Mouse (Mus musculus): ENCODE results near the gene Sec14l1. TPM values are rescaled to one million over a fixed set of nuclear protein-coding genes. Genes with fewer than 3 reads are reported as not detected.

Gene Sec14l1
- total RNA-seq (2023): 10 to 100 TPM; 24.5 to 34.0 TPM

DNA sequence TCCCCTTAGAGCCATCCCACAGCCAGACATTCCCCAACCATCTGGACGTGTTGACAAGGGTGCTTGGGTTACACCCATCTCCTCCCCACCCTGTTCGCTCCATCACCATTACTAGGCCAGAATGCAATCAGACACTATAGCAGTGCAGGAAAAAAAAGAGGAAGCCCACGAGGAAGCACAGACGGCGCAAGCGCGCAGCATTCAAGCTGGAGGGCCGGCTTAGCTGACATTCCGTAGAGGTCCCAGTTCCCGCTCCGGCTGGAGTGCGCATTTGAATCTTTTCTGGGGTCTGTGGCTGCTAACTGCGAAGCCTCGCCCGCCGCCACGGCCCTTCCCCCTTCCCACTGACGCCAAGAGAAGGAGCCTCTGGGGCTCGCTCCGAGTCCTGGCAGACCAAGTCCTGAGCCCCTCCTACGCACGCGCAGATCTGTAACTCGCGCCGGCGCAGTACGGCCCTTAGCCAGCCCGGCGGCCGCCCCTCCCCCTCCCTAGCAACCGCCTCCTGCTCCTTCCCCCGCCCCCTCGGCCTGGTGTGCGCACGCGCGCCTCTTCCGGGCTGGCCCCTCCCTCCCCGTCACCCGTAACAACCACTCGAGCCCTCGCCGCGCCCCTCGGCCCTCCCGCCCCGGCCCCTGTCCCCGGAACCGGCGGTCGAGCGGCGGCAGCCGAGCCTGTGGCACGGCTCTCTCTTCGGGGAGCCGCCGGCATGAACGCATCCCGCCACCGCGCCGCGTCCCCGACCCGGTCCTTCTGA is at the start of gene Sec14l1:
Gene Sec14l1 (plus strand): TSS at position 577 of the 754 bp plus-strand sequence.

DNA sequence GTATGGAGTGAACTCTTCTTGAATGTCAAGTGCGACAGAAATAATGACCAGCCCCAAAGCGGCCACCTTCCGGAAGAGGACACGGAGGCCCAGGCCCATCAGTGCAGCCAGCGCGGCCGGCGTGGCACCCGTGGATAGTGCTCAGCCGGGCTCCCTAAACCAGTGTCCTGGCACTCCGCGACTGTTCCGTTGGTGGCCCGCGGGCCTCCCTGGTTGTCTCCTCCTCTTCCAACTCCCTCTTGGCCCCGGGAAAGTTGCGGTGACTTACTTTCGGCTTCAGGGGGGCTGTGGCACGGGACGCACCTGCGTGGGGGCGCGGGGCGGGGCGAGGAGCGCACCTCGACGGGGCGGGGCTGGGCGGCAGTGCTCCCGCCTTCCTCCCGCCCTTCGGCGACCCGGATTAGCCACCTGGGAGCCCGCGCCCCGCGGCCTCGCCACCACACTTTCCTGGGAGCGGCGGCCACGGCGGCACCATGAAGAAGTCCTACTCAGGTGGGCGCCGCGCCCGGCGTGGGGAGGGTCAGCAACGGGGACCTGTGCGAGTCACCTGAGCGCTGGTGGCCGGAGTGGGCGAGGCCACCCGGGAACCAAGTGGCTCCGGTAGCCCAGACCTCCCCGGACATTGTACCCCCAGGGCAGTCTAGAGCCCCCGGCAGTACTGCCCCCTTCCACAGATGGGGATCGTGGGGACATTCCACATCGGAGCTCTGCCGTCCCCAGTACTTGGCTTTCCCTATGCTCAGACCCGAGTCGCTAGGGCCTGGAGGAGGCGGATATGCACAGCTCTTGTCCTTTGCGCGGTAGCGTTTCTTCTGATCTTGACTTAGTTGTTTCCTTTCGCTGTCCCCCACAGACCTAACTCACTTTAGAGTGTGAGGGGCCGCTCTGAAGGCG is 84.6 kb downstream of the Sec14l1 start, which contains the start of gene Sept9:
Gene Sept9 (plus strand): TSS at position 380 of the 894 bp plus-strand sequence.

Other genes starting within 250 kb of the Sec14l1 start
- gene Mgat5b, start 196.3 kb upstream of the Sec14l1 start, total RNA-seq (2023): not detected
- 10 to 100 TPM; 33.0 to 45.1 TPM for gene Sept9, start 84.5 kb downstream of the Sec14l1 start, total RNA-seq (2023)

All from B cell, adult 67 days (primary cell).